ENCODE assay signal across 9 mouse cellular contexts in the genomic region with DNA sequence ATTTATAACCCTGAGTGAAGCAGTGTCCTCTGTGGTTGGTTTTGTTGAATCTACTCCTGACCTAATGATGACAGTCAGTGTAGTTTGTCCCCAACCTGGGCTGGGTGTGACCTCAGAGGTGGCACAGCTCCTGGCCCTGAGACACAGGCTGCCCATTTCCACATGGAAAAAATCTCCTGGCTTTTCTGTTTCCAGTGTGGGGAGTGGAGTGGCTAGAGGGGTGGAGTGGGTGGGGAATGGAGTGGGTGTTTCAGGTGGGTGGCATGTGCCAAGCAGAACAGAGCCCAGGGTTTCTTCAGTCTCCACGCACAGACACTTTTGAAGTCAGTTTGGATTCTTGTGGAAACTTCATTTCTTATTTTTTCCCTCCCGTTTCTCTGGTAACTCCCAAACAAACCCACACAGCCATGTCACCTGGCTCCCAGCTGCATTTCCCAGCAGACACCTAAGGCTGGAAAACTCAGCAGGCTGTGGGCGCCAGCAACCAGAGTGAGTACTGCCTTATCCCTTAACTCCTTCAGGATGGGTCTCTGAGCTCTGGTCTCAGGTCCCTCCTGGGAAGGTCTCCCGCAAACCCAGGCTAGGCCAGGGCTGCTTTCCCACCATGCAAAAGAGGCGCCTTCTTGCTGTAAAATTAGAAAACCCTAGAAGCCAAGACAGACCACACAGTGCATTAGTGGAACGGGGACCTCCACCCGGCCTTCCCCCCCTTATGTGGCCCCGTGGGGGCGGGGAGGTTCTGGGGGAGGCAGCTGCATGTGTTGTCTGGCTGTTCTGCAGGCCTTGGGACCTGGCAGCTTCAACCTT. TPM values are rescaled to one million over a fixed set of nuclear protein-coding genes. Genes with fewer than 3 reads are reported as not detected.
DNase-seq lines count a peak whose midpoint lies in the region; ATAC-seq and TF ChIP-seq lines count a peak whose summit lies in the region.
"Had no signal": no experiment of that assay in that cellular context is flagged by ENCODE, and none has a peak within 500 bp of the region (broad histone marks: within the 10 kb centered on the region; RNA-seq: fewer than 3 reads in every experiment).

No protein-coding gene starts in this region.

- no peaks in the 10 kb centered on the region for H3K27me3 ChIP-seq in neural tube, embryonic 15.5 days (replicated peaks)
- no peaks in the 10 kb centered on the region for H3K27me3 ChIP-seq in midbrain, postnatal 0 days (ENCODE audit: insufficient read depth, low read length)
- H3K27me3 ChIP-seq: liver, embryonic 13.5 days had no signal

- H3K4me1 ChIP-seq in neural tube, embryonic 15.5 days = no peaks in the 10 kb centered on the region
- no peaks in the 10 kb centered on the region for H3K4me1 ChIP-seq in midbrain, postnatal 0 days (ENCODE audit: insufficient read depth, low read length)
- H3K4me1 ChIP-seq: forebrain, embryonic 10.5 days; liver, embryonic 13.5 days had no signal

- no peak overlapping the region for H3K9ac ChIP-seq in neural tube, embryonic 15.5 days (replicated peaks)
- H3K9ac ChIP-seq in midbrain, postnatal 0 days (replicated peaks; ENCODE audit: low read length, poor library complexity, severe bottlenecking) = no peak overlapping the region
- H3K9ac ChIP-seq: liver, embryonic 13.5 days had no signal

- no peak for DNase-seq in neural tube, embryonic 10.5 days (ENCODE audit: extremely low spot score, low spot score)
- DNase-seq in gastrocnemius, postnatal 36 days = peak; percentile 57 to 72
- peak; percentile 45 to 51 for DNase-seq in left cerebral cortex, adult 9 months (ENCODE audit: low spot score in 2 of 2)
- peak; percentile 38 for DNase-seq in telencephalon, adult 2 months (ENCODE audit: low read depth, low spot score)
- DNase-seq in retina, postnatal 1 day = no peak
- DNase-seq in midbrain, postnatal 0 days (ENCODE audit: low spot score) = no peak
- DNase-seq: liver, embryonic 13.5 days had no signal

- no peak overlapping the region for H3K4me3 ChIP-seq in neural tube, embryonic 15.5 days (replicated peaks)
- H3K4me3 ChIP-seq in midbrain, postnatal 0 days (ENCODE audit: low read depth, low read length) = no peak overlapping the region
- H3K4me3 ChIP-seq: forebrain, embryonic 10.5 days; liver, embryonic 13.5 days had no signal

- H3K4me2 ChIP-seq in neural tube, embryonic 15.5 days = no peak overlapping the region
- H3K4me2 ChIP-seq in midbrain, postnatal 0 days (ENCODE audit: low read depth, low read length, poor library complexity, severe bottlenecking) = no peak overlapping the region
- H3K4me2 ChIP-seq: liver, embryonic 13.5 days had no signal

- WGBS in neural tube, embryonic 15.5 days = 81% methylated on average over 9 of the region's 9 CpGs
- WGBS in midbrain, postnatal 0 days = 73% methylated on average over 9 of the region's 9 CpGs

- peak overlapping the region; percentile 49 for H3K27ac ChIP-seq in neural tube, embryonic 15.5 days (replicated peaks)
- H3K27ac ChIP-seq in midbrain, postnatal 0 days (ENCODE audit: low read depth, low read length) = no peak overlapping the region
- H3K27ac ChIP-seq: forebrain, embryonic 10.5 days; liver, embryonic 13.5 days had no signal

- no peaks in the 10 kb centered on the region for H3K36me3 ChIP-seq in neural tube, embryonic 15.5 days
- no peaks in the 10 kb centered on the region for H3K36me3 ChIP-seq in midbrain, postnatal 0 days (ENCODE audit: insufficient read depth, low read length)
- H3K36me3 ChIP-seq: forebrain, embryonic 10.5 days; liver, embryonic 13.5 days had no signal

- no peak for TF ChIP-seq CTCF in midbrain, postnatal 0 days (IDR thresholded peaks at IDR 0.05)

- ATAC-seq in neural tube, embryonic 15.5 days (ENCODE audit: low FRiP score) = no peak
- ATAC-seq in midbrain, postnatal 0 days (ENCODE audit: low FRiP score) = no peak

- H3K9me3 ChIP-seq in neural tube, embryonic 15.5 days (replicated peaks) = no peaks in the 10 kb centered on the region
- no peaks in the 10 kb centered on the region for H3K9me3 ChIP-seq in midbrain, postnatal 0 days (ENCODE audit: low read length)
- H3K9me3 ChIP-seq: forebrain, embryonic 10.5 days; liver, embryonic 13.5 days had no signal

- intact Hi-C loops in gastrocnemius, postnatal 36 days (cut with DNase I) = no loop called here

RNA-seq across cellular contexts. Expression of gene Col6a2, which starts 19.4 kb away (rescaled TPM):
- 28.5 and 54.7 TPM in 2 replicates for polyA plus RNA-seq in neural tube, embryonic 15.5 days (2015; fragmentation: Nextera tagmentation; extraction: Ambion mirVana)
- total RNA-seq in gastrocnemius, postnatal 36 days (2021) = 10 to 100 TPM; 69.4 to 92.0 TPM
- 31.5 and 32.6 TPM in 2 replicates for total RNA-seq in midbrain, postnatal 0 days (2014; rRNA removed)
- 18.4 and 19.1 TPM in 2 replicates for polyA plus RNA-seq in midbrain, postnatal 0 days (2015; fragmentation: Nextera tagmentation; extraction: Ambion mirVana)

Comparison
In these comparisons a context has a peak if more than half of its experiments do, and no peak if none do; other contexts are left out.
1. DNase-seq: peak in gastrocnemius, postnatal 36 days (2 of 2), left cerebral cortex, adult 9 months (2 of 2) and telencephalon, adult 2 months (single experiment); none in neural tube, embryonic 10.5 days (single experiment), retina, postnatal 1 day (single experiment) and midbrain, postnatal 0 days (single experiment).